Mouse (Mus musculus): Measurements from ENCODE around the gene Hnf1a. TPM values are rescaled to one million over a fixed set of nuclear protein-coding genes. Genes with fewer than 3 reads are reported as not detected.

Gene Hnf1a
- not detected in 2 replicates for polyA plus RNA-seq (2012; rRNA removed)

- DNase-seq (ENCODE audit: extremely low spot score in 1 of 2, low spot score in 1 of 2) = no peak
These were observed at the start of gene Hnf1a for GRCm38 (mm10) chr5:114970824-114971227. Gene Hnf1a (minus strand): TSS chr5:114971094.

GRCm38 (mm10) chr5:115018813-115019212, 47.9 kb upstream of the Hnf1a start:
- DNase-seq (ENCODE audit: extremely low spot score in 1 of 2, low spot score in 1 of 2) = no peak

- no peak for DNase-seq (ENCODE audit: extremely low spot score in 1 of 2, low spot score in 1 of 2)
These were observed 47.4 kb upstream of the Hnf1a start for GRCm38 (mm10) chr5:115018270-115018669.

- no peak for DNase-seq (ENCODE audit: extremely low spot score in 1 of 2, low spot score in 1 of 2)
These were observed 44.2 kb upstream of the Hnf1a start for GRCm38 (mm10) chr5:115015121-115015520.

GRCm38 (mm10) chr5:115014570-115014969, 43.7 kb upstream of the Hnf1a start:
- DNase-seq (ENCODE audit: extremely low spot score in 1 of 2, low spot score in 1 of 2) = no peak

GRCm38 (mm10) chr5:115013436-115013835, 42.5 kb upstream of the Hnf1a start:
- no peak for DNase-seq (ENCODE audit: extremely low spot score in 1 of 2, low spot score in 1 of 2)

GRCm38 (mm10) chr5:115011519-115012261, 40.8 kb upstream of the Hnf1a start:
- peak in 1 of 2 experiments; percentile 30 for DNase-seq (ENCODE audit: extremely low spot score in 1 of 2, low spot score in 1 of 2)

GRCm38 (mm10) chr5:115011217-115011518, 40.3 kb upstream of the Hnf1a start:
- DNase-seq (ENCODE audit: extremely low spot score in 1 of 2, low spot score in 1 of 2) = no peak

GRCm38 (mm10) chr5:115010577-115011216, 39.8 kb upstream of the Hnf1a start, which contains the start of gene Sppl3:
Gene Sppl3 (plus strand): TSS chr5:115011137.
- peak; percentile 70 to 94 for DNase-seq (ENCODE audit: extremely low spot score in 1 of 2, low spot score in 1 of 2)

GRCm38 (mm10) chr5:115009961-115010360, 39.1 kb upstream of the Hnf1a start:
- no peak for DNase-seq (ENCODE audit: extremely low spot score in 1 of 2, low spot score in 1 of 2)

- no peak for DNase-seq (ENCODE audit: extremely low spot score in 1 of 2, low spot score in 1 of 2)
These were observed 38.2 kb upstream of the Hnf1a start for GRCm38 (mm10) chr5:115009143-115009542.

- no peak for DNase-seq (ENCODE audit: extremely low spot score in 1 of 2, low spot score in 1 of 2)
These were observed 37.4 kb upstream of the Hnf1a start for GRCm38 (mm10) chr5:115008307-115008706.

- no peak for DNase-seq (ENCODE audit: extremely low spot score in 1 of 2, low spot score in 1 of 2)
These were observed 36.9 kb upstream of the Hnf1a start for GRCm38 (mm10) chr5:115007768-115008167.

- DNase-seq (ENCODE audit: extremely low spot score in 1 of 2, low spot score in 1 of 2) = no peak
These were observed 32.5 kb upstream of the Hnf1a start for GRCm38 (mm10) chr5:115003224-115003873.

GRCm38 (mm10) chr5:115002781-115003180, 31.9 kb upstream of the Hnf1a start:
- DNase-seq (ENCODE audit: extremely low spot score in 1 of 2, low spot score in 1 of 2) = no peak

GRCm38 (mm10) chr5:115001464-115001863, 30.6 kb upstream of the Hnf1a start:
- DNase-seq (ENCODE audit: extremely low spot score in 1 of 2, low spot score in 1 of 2) = no peak

GRCm38 (mm10) chr5:115000503-115000902, 29.6 kb upstream of the Hnf1a start:
- DNase-seq (ENCODE audit: extremely low spot score in 1 of 2, low spot score in 1 of 2) = no peak

GRCm38 (mm10) chr5:114997327-114997726, 26.4 kb upstream of the Hnf1a start:
- no peak for DNase-seq (ENCODE audit: extremely low spot score in 1 of 2, low spot score in 1 of 2)

- no peak for DNase-seq (ENCODE audit: extremely low spot score in 1 of 2, low spot score in 1 of 2)
These were observed 25.6 kb upstream of the Hnf1a start for GRCm38 (mm10) chr5:114996447-114996846.

GRCm38 (mm10) chr5:114985074-114985473, 14.2 kb upstream of the Hnf1a start:
- DNase-seq (ENCODE audit: extremely low spot score in 1 of 2, low spot score in 1 of 2) = no peak

- DNase-seq (ENCODE audit: extremely low spot score in 1 of 2, low spot score in 1 of 2) = no peak
These were observed 11.1 kb upstream of the Hnf1a start for GRCm38 (mm10) chr5:114982001-114982400.
